Mouse (Mus musculus) embryonic fibroblast, embryonic 13.5 days (primary cell): ENCODE measurements at regions not wholly inside any gene's neighbourhood (a gene's known extent, or its start where the extent isn't known, plus 50 kb on each side); places are given as distances from the start of the nearest gene placed in this dataset.

Source experiments
- H3K27ac ChIP-seq: 2 replicates; pipeline ENCODE4 v1.5.1; 2012; ENCODE audit warnings: low read length, control low read depth, inconsistent platforms; ENCODE audit not compliant: insufficient read depth
- H3K4me1 ChIP-seq: 2 replicates; pipeline ENCODE4 v1.6.1; 2011; ENCODE audit warnings: low read length; ENCODE audit not compliant: control insufficient read depth, insufficient read depth
- H3K4me3 ChIP-seq: 2 replicates; pipeline ENCODE4 v1.5.1; 2011; ENCODE audit warnings: mild to moderate bottlenecking, control low read depth, low read length; ENCODE audit not compliant: insufficient read depth
- CTCF ChIP-seq: IDR thresholded peaks from 2 replicates; pipeline ENCODE4 v1.5.1; 2011; ENCODE audit warnings: mild to moderate bottlenecking, control low read depth, low read length, moderate library complexity, borderline replicate concordance; ENCODE audit not compliant: insufficient read depth
- POLR2A ChIP-seq: IDR thresholded peaks from 2 replicates; pipeline ENCODE4 v1.6.1; 2011; ENCODE audit warnings: low read depth, mild to moderate bottlenecking, control low read depth, low read length, moderate library complexity

DNA sequence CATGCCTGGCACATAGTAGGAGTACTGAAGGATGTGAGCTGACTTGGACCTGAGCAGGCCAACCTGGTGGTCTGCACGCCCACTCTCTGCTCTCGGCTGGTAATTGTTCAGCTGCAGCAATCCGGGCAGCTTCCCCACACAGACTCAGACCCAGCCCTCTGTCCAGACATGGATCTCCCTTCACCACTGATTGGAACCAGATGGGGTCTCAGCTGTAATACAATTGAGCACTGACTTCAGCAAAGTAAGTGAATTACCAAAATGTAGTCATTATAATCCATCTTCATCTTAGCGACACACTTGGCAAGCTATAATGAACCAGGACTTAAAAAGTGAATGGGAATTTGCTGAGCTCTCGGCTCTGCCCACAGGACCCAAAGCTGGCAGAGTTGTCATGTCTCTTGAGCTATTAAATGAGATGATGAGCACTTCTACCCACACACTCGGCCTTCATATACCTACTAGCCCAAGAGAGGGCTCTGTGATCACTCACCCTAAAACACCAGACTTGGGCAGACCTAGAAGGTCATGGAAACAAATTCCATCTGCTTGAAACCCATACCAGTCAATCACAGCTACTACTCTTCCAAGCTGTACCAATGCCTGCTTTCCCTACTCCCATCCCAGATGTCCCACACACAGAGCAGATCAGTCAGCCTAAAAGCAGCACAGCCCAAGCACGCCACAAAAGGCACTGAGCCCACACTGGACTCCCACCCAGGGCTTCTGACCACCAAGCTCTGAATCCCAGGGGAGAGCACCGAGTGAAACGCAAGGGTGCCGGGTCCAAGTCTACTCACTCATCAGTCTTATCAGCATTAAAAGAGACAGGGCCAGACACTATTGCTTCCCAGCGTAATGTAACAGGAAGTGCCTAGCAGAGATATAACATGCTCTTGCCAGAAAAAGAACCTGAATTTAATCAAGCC is 231.2 kb upstream of the Zfp637 start:
- TF ChIP-seq CTCF, result no peak
- TF ChIP-seq POLR2A, result no peak
- Histone ChIP-seq H3K4me3 (no peak overlapping the region), H3K27ac (peak overlapping the region; percentile 59), H3K4me1 (peaks cover 18% of the 10 kb centered on the region)

DNA sequence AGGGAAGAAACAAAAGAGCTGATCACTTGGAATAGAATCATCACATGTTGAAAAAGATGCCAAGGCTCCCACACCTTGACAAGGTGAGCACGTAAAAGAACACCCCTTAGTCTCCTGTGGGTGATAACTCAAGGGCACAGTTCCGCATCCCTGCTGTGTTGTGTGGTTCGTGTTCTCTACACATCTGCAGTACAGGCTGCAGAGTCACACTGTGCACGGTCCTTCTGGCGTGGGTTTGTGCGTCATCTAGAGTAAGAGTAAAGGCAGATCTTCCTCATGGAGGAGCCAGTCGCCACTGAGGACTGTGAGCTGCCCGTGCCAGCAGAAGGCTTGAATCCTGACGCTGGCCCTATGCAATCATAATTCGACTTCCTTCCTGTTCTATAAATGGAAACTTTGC is 229.7 kb upstream of the Zfp637 start:
- peaks cover 18% of the 10 kb centered on the region for H3K4me1 ChIP-seq
- H3K27ac ChIP-seq, result no peak overlapping the region
- H3K4me3 ChIP-seq, result no peak overlapping the region
- TF ChIP-seq CTCF, result no peak
- TF ChIP-seq POLR2A, result no peak

DNA sequence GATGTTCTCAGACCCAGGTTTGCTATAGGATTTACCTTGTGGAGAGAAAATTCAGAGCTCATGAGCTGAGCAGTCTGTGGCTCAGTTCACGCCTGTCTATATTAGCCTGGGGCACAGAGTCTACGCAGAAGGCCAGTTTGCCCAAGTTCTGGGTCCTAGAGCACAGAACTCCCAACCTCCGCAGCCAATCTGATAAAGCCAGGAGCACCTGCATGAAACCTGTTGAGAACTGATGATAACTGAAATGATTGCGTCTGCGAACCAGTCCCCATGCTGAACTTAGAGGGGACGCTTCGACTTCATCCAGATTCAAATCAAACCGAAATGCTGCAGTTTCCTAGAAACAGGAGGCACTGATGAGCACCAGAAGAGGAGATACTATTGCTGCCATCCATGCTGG is 229.0 kb upstream of the Zfp637 start:
- Histone ChIP-seq H3K4me3 (no peak overlapping the region), H3K27ac (no peak overlapping the region), H3K4me1 (peaks cover 18% of the 10 kb centered on the region)
- no peak for TF ChIP-seq CTCF
- no peak for TF ChIP-seq POLR2A

DNA sequence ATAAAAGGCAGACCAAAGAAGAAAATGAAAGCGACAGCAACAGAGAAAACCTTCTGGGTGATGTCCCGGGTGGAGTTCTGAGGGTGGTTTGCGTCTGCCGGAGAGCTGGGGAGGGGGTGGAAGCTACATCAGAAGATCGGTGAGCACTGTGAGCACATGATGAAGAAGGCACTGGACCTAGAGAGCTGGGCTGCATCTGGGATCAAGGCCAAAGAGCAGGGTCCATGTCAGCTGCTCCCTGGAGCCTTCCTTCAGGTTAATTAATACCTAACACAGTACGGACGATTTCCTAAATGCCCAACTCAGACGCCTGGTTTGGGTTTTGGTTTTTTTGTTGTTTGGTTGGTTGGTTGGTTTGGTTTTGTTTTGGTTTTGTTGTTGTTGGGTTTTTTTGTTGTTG is 228.6 kb upstream of the Zfp637 start:
- no peak overlapping the region for H3K4me3 ChIP-seq
- H3K4me1 ChIP-seq, result peaks cover 19% of the 10 kb centered on the region

DNA sequence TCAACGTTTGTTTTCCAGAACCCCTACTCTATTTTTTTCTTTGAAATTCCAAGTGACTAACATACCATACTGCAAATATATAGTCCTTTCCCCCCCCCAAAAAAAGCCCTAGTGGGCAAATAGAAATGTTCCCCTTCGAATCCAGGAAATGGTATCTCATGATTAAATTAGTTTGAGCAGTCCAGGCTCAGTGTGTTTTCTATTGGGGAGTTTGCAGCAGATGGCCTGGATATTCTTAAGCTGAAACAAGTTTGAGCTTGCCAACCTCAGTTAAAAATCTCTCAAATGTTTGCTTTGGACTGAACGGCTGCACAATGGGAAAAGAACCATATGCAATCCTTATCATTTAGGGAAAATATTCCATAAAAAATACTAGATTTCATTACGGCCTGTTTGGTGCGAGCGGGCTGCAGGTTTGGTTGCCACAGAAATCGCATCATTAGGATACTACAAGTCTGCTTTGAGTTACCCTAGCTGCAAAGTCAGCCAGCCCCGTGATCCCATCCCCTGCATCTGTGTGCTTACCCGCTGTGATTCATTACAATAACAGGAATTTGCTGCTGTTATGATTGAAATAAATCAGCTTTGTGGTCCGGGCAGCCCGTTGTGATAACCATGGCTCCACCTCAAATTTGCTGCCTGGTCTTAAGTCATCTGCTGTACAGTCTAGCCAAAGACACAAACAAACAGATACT is 227.2 kb upstream of the Zfp637 start:
- peak overlapping the region; percentile 83 for H3K27ac ChIP-seq
- no peak overlapping the region for H3K4me3 ChIP-seq
- TF ChIP-seq CTCF, result no peak
- TF ChIP-seq POLR2A, result no peak
- peaks cover 22% of the 10 kb centered on the region for H3K4me1 ChIP-seq

More for the DNA sequence above, 228.6 kb upstream of the Zfp637 start:
- no peak overlapping the region for H3K27ac ChIP-seq
- TF ChIP-seq POLR2A (no peak), CTCF (no peak)

DNA sequence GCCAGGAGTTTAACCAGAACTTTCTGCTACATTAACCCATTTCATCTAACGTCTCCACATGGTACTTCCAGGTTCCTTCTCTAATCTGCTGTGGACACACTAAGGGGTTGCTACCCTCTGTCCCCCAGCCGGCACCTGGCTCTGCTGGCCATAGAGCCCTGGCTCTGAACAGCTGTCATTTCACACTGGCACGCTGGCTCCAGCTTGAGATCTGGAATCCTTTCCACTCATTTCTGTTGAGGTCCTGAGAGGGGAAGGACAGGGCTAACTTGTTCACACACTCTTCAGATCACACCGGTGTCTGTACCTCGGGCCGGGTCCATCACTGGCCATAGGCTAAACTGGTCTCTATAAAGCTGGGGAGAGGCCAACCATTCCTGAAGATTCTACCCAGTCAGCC is 226.6 kb upstream of the Zfp637 start:
- H3K4me3 ChIP-seq, result no peak overlapping the region
- TF ChIP-seq POLR2A (no peak), CTCF (no peak)
- H3K4me1 ChIP-seq, result peaks cover 18% of the 10 kb centered on the region
- peak overlapping the region; percentile 83 for H3K27ac ChIP-seq

DNA sequence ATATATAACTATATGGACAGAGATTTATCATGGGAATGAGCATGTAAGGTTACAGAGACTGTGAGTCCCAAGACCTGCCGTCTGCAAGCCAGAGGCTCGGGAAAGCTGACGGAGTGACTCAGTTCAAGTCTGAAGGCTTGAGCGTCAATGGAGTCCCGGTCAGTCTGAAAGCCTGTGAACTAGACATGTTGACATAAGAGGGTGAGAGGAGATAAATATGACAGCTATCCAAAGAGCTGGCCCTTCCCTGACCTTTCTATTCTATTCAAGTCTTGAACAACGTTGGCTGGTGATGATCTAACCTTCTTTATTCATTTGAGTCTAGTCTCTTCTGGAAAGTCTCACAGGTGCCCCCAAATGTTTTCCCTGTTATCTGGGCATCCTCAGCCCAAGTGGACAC is 223.8 kb upstream of the Zfp637 start:
- H3K4me3 ChIP-seq, result no peak overlapping the region
- H3K4me1 ChIP-seq, result peaks cover 13% of the 10 kb centered on the region
- no peak for TF ChIP-seq POLR2A
- no peak for TF ChIP-seq CTCF
- H3K27ac ChIP-seq, result no peak overlapping the region

DNA sequence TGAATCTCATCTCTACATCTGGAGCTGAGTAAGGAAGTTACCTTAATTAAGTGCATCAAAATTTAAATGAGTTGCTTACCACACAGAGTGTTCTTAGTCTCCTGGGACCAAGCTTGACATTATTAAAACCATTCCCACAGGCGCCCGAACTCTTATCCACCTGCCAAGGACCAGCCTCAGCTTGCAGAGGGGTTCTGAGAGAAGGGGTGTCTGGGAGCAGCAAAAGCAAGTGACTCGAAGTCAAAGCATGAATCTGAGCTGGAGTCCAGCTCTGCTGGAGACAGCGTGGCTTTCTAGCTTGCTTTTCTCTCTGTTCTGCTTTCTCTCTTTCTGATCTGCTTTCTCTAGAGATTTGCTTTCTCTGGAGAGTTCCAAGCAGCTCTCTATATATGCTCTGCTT is 223.0 kb upstream of the Zfp637 start:
- TF ChIP-seq CTCF, result no peak
- Histone ChIP-seq H3K27ac (no peak overlapping the region), H3K4me1 (peaks cover 11% of the 10 kb centered on the region), H3K4me3 (no peak overlapping the region)

DNA sequence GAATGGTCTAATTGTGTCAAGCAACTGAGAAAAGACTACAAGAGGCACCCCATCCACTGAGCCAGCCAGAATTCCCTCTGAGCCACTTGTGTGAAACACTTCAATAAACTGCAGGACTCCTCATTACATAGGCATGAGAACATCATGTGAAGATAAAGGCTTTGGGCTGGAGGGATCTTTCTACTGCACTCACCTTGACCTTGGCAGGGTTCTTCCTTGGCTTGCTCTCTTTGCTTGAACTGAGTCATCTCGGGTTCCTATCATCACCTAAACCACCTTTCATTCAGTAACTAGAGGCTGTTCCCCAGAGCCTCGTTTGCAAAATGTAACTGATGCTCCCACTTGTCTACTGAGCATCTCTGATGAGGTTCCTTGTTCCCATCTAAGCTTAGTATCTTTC is 221.4 kb upstream of the Zfp637 start:
- no peak overlapping the region for H3K4me3 ChIP-seq
- TF ChIP-seq POLR2A (no peak), CTCF (no peak)
- no peak overlapping the region for H3K27ac ChIP-seq

DNA sequence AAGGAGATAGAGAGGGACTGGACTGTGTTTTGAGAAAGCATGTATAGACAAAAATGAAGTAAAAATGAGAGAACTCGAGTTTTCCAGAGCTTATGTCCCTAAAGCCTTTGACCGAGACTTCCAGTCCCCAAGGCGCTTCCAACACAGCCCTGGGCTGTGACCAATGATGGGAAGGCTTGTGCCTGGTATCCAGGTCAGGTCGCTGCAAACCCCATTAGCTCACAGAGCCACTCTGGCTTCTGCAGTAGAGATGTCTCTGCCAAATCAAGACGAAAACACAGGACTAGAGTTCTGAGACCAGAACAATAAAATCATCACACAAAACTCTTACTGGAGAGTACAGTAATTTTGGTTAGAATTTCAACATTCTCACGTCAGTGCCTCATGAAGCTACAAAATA is 218.5 kb upstream of the Zfp637 start:
- TF ChIP-seq POLR2A (no peak), CTCF (no peak)
- Histone ChIP-seq H3K4me3 (no peak overlapping the region), H3K4me1 (peaks cover 3% of the 10 kb centered on the region), H3K27ac (no peak overlapping the region)

More for the DNA sequence above, 221.4 kb upstream of the Zfp637 start:
- peaks cover 4% of the 10 kb centered on the region for H3K4me1 ChIP-seq

DNA sequence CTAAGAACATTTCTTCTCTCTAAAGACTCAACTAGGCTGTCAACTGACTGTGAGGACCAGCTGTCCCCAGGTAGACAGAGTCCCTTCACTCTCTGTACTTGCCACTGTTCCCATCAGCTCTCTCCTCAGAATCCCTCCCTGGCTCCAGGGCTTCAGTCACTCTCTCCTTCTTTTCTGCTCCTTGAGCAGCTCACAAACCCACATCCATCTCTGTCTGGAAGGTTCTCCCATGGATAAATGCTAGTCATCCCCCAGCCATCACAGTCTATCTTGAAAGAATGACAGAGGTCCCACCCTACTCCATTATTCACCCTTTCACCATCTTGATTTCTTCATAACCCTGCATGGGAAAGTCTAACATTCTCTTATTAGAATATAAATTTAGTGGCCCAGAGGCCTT is 218.0 kb upstream of the Zfp637 start:
- Histone ChIP-seq H3K4me3 (no peak overlapping the region), H3K4me1 (no peaks in the 10 kb centered on the region), H3K27ac (no peak overlapping the region)
- TF ChIP-seq CTCF (no peak), POLR2A (no peak)
